Mouse (Mus musculus): ENCODE results near the gene Prkag2. TPM values are rescaled to one million over a fixed set of nuclear protein-coding genes. Genes with fewer than 3 reads are reported as not detected.
A peak's percentile ranks its signal among the peaks of the same experiment; 100 is the strongest.
"Not testable (repeated sequence)": the region's sequence is repeated elsewhere in the genome, so short reads cannot be mapped to it uniquely, and the experiment has no call there.

Prkag2 gene
- total RNA-seq, 2 experiments from 2014 or later: 159 to 167 TPM

- DNase-seq (ENCODE audit: extremely low spot score in 1 of 2, low spot score in 1 of 2): peak; percentile 95
These were observed 258.0 kb downstream of the Prkag2 start, which contains the start of gene Rheb for GRCm38 (mm10) chr5:24842274-24843102. Rheb (minus strand) TSS chr5:24842624.

DNA sequence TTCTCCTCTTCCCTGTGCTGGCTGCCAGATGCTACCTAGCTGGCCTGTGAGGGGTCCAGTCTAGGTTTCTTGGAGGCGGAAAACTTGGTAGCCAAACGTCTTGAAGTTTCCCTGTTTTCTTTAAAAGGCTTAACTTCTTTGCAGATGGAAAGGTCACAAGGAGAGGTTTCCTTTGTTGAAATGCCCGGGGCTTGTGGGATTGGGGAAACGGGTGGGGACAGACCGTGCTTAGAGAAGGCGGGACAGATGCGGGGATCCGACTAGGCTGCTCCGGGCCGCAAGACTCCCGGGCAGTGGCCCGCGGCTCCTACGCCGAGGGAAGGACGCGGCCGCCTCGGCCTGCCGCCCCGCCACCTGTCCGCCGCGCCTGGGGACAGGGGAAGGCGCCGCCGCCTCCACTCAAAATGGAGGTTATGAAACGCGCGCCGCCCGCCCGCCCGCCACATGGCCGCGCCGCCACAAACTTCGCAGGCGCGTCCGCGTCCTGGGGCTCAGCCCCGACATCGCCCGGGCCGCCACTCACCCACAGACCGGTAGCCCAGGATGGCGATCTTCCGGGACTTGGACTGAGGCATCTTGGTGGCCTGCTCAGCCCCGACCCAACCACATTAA lies 258.7 kb downstream of the Prkag2 start:
- DNase-seq (ENCODE audit: extremely low spot score in 1 of 2, low spot score in 1 of 2): peak in 1 of 2 experiments; percentile 45

DNA sequence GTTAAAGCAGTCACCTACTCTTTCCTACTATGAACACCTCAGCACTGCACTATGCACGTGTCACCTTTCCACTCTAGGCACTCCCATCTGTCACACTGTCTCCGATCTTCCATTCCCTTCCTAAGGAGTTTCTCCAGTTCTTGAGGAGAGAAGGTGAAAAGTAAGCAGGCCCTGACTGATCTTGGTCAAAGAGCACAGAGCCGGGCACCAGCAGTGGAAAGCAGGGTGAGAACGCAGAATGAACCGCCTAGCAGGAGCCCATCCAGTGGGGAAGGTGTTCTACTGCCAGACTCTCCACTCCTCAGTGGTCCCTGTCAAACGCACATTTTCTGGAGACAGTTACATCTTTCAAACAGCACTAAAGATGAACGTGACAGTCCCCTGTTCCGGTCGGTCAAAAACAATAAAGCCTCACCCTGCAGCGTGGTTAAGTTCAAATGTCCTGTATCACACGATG lies 259.4 kb downstream of the Prkag2 start:
- no peak for DNase-seq (ENCODE audit: extremely low spot score in 1 of 2, low spot score in 1 of 2)

GRCm38 (mm10) chr5:24834491-24834890 lies 266.0 kb downstream of the Prkag2 start:
- no peak for DNase-seq (ENCODE audit: extremely low spot score in 1 of 2, low spot score in 1 of 2)

DNA sequence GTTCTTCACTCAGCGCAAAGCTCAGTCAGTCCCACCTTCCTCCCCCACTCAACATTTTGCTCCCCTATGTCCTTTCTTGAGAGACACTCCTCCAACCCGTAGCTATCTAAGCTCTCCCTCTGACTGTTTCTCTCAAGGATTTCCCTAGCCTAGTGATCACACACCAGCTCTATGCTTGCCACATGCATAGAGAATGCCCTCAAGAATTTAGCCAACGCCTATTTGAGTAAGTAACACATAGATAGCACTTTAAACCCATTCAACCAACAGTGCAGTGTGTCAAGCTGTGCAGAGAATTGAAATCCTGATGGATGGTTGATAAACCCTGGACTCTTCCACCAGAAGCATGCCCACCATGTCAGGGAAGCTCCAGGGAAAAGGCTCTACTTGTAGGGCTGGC lies 268.5 kb downstream of the Prkag2 start:
- DNase-seq (ENCODE audit: extremely low spot score in 1 of 2, low spot score in 1 of 2): no peak

- no peak for DNase-seq (ENCODE audit: extremely low spot score in 1 of 2, low spot score in 1 of 2)
These were observed 272.0 kb downstream of the Prkag2 start for GRCm38 (mm10) chr5:24828446-24828845.

- no peak for DNase-seq (ENCODE audit: extremely low spot score in 1 of 2, low spot score in 1 of 2)
These were observed 273.3 kb downstream of the Prkag2 start for GRCm38 (mm10) chr5:24827173-24827572.

DNA sequence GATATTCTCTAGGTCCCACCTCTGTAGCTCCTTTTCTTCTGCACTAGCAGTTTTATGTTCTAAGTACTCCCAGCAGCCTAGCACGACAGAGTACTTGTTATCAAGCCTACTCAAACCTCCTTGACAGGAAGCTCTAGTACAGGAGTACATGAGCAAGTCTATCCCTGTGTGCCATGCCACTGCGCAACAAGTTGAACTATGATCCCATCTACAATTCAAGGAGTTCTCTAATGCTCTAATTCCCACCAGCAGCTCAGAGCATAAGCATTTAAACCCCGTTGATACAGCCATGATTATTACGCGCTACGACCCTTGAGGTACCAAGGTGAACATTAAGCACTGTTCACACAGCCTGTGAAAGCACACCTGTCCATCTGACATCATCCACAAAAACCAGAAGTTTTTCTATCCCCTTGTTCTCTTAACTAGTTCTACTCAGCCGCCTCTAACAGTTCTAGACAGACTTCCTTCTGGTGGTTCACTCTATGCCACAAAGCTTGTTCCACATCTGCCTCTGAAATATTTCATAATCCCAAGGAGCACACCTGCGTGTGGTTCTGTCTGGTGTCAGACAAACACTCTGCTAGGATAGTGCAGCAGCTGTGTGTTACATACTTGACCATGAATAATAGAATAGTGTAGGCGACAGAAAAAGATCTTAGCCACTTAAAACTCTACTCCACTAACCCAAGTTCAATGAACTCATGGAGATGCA lies 274.2 kb downstream of the Prkag2 start:
- DNase-seq (ENCODE audit: extremely low spot score in 1 of 2, low spot score in 1 of 2): no peak

GRCm38 (mm10) chr5:24825365-24826055 lies 274.9 kb downstream of the Prkag2 start:
- DNase-seq (ENCODE audit: extremely low spot score in 1 of 2, low spot score in 1 of 2): no peak

DNA sequence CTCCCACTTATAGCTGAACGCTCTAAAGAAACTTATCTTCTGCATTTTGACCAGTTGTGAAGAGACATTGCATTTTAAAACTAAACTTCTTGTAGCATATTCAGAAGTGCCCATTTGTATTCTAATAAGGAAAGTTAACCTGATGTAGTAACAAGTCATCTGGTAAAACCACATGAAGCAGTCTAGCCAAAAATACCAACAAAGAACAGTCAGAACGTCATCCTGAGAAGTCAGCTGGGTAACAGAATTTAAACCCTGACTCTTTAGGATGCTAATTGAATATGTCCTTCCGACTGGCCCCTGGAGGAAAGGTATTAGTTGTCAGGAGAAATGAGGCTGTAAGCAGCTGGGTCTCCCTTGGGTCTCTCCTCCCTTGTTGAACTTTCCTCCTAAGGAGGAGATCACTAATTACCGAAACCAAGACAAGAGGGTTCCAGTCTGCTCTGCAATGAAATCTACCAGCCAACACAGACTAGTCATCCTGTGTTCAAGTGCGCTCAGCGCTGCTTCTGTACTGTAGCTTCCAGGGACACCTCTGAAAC lies 276.5 kb downstream of the Prkag2 start:
- DNase-seq (ENCODE audit: extremely low spot score in 1 of 2, low spot score in 1 of 2): no peak

GRCm38 (mm10) chr5:24822781-24823180 lies 277.7 kb downstream of the Prkag2 start:
- DNase-seq (ENCODE audit: extremely low spot score in 1 of 2, low spot score in 1 of 2): no peak

DNA sequence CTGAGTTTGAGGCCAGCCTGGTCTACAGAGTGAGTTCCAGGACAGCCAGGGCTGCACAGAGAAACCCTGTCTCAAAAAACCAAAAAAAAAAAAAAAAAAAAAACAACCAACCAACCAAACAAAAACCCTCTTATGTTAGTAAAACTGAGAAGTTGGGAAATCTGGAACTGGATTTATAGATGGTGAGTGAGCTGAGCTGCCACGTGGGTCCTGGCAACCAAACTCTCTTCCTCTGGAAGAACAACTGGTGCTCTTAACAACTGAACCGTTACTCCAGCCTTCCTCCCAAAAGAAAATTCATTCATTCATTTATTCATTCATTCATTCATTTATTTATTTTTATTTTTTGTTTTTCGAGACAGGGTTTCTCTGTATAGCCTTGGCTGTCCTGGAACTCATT lies 278.2 kb downstream of the Prkag2 start:
- not testable (repeated sequence) for DNase-seq (ENCODE audit: extremely low spot score in 1 of 2, low spot score in 1 of 2)

DNA sequence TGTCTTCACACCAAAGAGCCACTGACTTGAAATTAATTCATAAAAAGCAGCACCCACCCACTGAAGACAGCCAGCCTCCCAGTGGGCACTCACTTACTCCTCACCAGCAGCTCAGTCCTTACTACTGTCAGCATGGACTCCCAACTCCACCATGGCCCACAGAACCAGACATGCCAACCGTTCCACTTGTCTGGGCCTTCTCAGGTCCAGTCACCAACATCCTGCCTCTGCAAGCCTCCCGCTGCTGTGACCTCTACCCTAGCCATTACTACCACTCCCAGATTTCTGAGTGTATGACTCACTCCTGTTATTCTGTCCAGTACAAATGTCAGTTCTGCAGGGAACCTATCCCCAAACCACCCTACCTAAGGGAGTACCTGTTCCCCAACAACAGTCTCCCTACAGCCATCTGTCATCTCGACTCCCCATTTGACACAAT lies 279.0 kb downstream of the Prkag2 start:
- DNase-seq (ENCODE audit: extremely low spot score in 1 of 2, low spot score in 1 of 2): no peak

GRCm38 (mm10) chr5:24820627-24821026 lies 279.8 kb downstream of the Prkag2 start:
- no peak for DNase-seq (ENCODE audit: extremely low spot score in 1 of 2, low spot score in 1 of 2)

- DNase-seq (ENCODE audit: extremely low spot score in 1 of 2, low spot score in 1 of 2): no peak
These were observed 283.3 kb downstream of the Prkag2 start for GRCm38 (mm10) chr5:24817191-24817590.

DNA sequence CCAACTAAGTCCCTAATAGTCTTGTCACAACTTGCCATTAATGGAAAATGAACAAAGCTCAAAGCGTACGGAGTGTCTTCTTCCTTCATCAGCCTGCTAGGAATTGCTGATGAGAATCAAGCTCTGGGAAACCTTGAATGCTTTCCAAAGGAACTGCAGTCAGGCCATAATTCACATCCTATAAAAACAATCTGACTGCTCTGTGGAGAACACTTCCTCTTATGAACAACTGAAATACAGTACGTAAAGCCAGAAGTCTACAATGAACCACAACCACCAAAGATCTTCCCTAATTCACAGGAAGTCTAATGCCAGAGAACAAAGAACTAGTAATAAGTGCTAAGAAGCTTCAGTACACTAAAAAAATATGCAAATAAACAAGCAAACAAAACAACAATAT lies 286.5 kb downstream of the Prkag2 start:
- DNase-seq (ENCODE audit: extremely low spot score in 1 of 2, low spot score in 1 of 2): no peak

DNA sequence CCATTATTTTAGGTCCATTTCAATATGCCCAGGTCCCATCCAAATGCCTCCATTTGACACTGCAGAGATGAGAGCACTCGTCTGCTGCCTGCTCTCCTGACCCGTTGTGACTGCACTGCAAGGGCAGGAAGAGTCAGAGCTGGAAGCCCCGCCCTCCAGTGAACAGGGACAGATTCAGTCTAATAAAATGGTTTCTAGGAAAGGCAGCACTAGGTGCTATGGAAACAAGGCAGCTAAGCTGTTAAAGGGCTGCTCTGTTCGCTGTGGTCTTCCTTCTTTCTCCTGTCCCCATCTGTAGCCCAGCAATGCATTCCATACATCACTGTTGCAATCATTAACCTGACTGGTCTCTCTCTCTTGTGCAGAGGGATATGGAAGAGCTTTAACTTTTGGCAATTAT lies 287.4 kb downstream of the Prkag2 start:
- DNase-seq (ENCODE audit: extremely low spot score in 1 of 2, low spot score in 1 of 2): no peak
